Comparison of ENCODE assay signal across 9 mouse cellular contexts in genomic region chr2:70562011-70562491, GRCm38 (mm10). TPM values are rescaled to one million over a fixed set of nuclear protein-coding genes. Genes with fewer than 3 reads are reported as not detected.
DNase-seq lines count a peak whose midpoint lies in the region; ATAC-seq and TF ChIP-seq lines count a peak whose summit lies in the region.
"Had no signal": no experiment of that assay in that cellular context is flagged by ENCODE, and none has a peak within 500 bp of the region (broad histone marks: within the 10 kb centered on the region; RNA-seq: fewer than 3 reads in every experiment).

No protein-coding gene starts in this region.

- no peak overlapping the region for H3K27ac ChIP-seq in kidney, embryonic 16.5 days (ENCODE audit: low read length)
- H3K27ac ChIP-seq in kidney, adult 2 months (ENCODE audit: insufficient read depth, low read depth, low read length): no peak overlapping the region
- H3K27ac ChIP-seq in forebrain, postnatal 0 days (ENCODE audit: low read depth, low read length): peak overlapping the region; percentile 93
- H3K27ac ChIP-seq in midbrain, embryonic 15.5 days: peak overlapping the region; percentile 91

- no peak overlapping the region for H3K9ac ChIP-seq in kidney, embryonic 16.5 days (replicated peaks; ENCODE audit: low read length)
- peak overlapping the region; percentile 74 for H3K9ac ChIP-seq in forebrain, postnatal 0 days
- peak overlapping the region; percentile 59 for H3K9ac ChIP-seq in midbrain, embryonic 15.5 days

- 0% methylated on average over 39 of the region's 42 CpGs for WGBS in kidney, embryonic 16.5 days
- 1% methylated on average over 42 of the region's 42 CpGs for WGBS in kidney, adult 2 months
- WGBS in forebrain, postnatal 0 days: under 1% methylated on average over 42 of the region's 42 CpGs
- 3% methylated on average over 41 of the region's 42 CpGs for WGBS in midbrain, embryonic 15.5 days

- H3K4me2 ChIP-seq in kidney, embryonic 16.5 days (replicated peaks; ENCODE audit: low read depth, low read length): peak overlapping the region; percentile 53
- H3K4me2 ChIP-seq in forebrain, postnatal 0 days (ENCODE audit: low read depth): peak overlapping the region; percentile 60
- peak overlapping the region; percentile 55 for H3K4me2 ChIP-seq in midbrain, embryonic 15.5 days

- DNase-seq in kidney, adult 2 months: no peak
- DNase-seq in adrenal gland, postnatal 36 days: peak; percentile 35 to 48
- DNase-seq in forebrain, postnatal 0 days: peak; percentile 56
- no peak for DNase-seq in adipocyte (ENCODE audit: low spot score)
- DNase-seq in layer of hippocampus, adult 9-11 months: no peak
- no peak for DNase-seq in gastrocnemius, postnatal 36 days

- H3K4me1 ChIP-seq in kidney, embryonic 16.5 days (ENCODE audit: insufficient read depth, low read length): peaks cover 52% of the 10 kb centered on the region
- H3K4me1 ChIP-seq in kidney, adult 2 months (ENCODE audit: control insufficient read depth, insufficient read depth, low read length): no peaks in the 10 kb centered on the region
- H3K4me1 ChIP-seq in forebrain, postnatal 0 days (ENCODE audit: insufficient read depth): no peaks in the 10 kb centered on the region; the same call in 1 of the 2 replicates
- H3K4me1 ChIP-seq in midbrain, embryonic 15.5 days: peaks cover 31% of the 10 kb centered on the region

- no peak for TF ChIP-seq POLR2A in kidney, adult 2 months (IDR thresholded peaks at IDR 0.05; ENCODE audit: low read depth, low read length)

- H3K9me3 ChIP-seq in kidney, embryonic 16.5 days (ENCODE audit: low read length): no peaks in the 10 kb centered on the region
- no peaks in the 10 kb centered on the region for H3K9me3 ChIP-seq in forebrain, postnatal 0 days (ENCODE audit: low read length)
- no peaks in the 10 kb centered on the region for H3K9me3 ChIP-seq in midbrain, embryonic 15.5 days

- H3K36me3 ChIP-seq in kidney, embryonic 16.5 days (ENCODE audit: insufficient read depth, low read length): no peaks in the 10 kb centered on the region
- no peaks in the 10 kb centered on the region for H3K36me3 ChIP-seq in kidney, adult 2 months (ENCODE audit: control insufficient read depth, insufficient read depth, low read length)
- H3K36me3 ChIP-seq in forebrain, postnatal 0 days (ENCODE audit: insufficient read depth): no peaks in the 10 kb centered on the region
- H3K36me3 ChIP-seq in midbrain, embryonic 15.5 days (replicated peaks): no peaks in the 10 kb centered on the region

- ATAC-seq in kidney, embryonic 16.5 days (ENCODE audit: low FRiP score, low TSS enrichment): peak; percentile 25; the same call in 1 of the 2 replicates
- peak; percentile 14 for ATAC-seq in forebrain, postnatal 0 days
- ATAC-seq in midbrain, embryonic 15.5 days (replicated peaks): peak; percentile 28

- intact Hi-C loops in gastrocnemius, postnatal 36 days (cut with DNase I): no loop called here

- no peak for TF ChIP-seq CTCF in kidney, adult 2 months (conservative IDR thresholded peaks at IDR 0.05; ENCODE audit: insufficient read depth, insufficient read length, low read depth, low read length)
- no peak for TF ChIP-seq CTCF in forebrain, postnatal 0 days (IDR thresholded peaks at IDR 0.05; ENCODE audit: low read depth)

- peaks cover 84% of the 10 kb centered on the region for H3K27me3 ChIP-seq in kidney, embryonic 16.5 days (ENCODE audit: insufficient read depth, low read length)
- peaks cover 8% of the 10 kb centered on the region; the same call in 1 of the 2 replicates for H3K27me3 ChIP-seq in kidney, adult 2 months (replicated peaks; ENCODE audit: control insufficient read depth, insufficient read depth, low read length)
- H3K27me3 ChIP-seq in forebrain, postnatal 0 days (ENCODE audit: insufficient read depth, low read length): peaks cover 30% of the 10 kb centered on the region
- H3K27me3 ChIP-seq in midbrain, embryonic 15.5 days (replicated peaks): peaks cover 36% of the 10 kb centered on the region

- peak overlapping the region; percentile 38 for H3K4me3 ChIP-seq in kidney, embryonic 16.5 days (ENCODE audit: low read length)
- H3K4me3 ChIP-seq in kidney, adult 2 months (ENCODE audit: insufficient read depth, low read depth, low read length): no peak overlapping the region
- peak overlapping the region; percentile 54 for H3K4me3 ChIP-seq in forebrain, postnatal 0 days (ENCODE audit: low read depth, low read length)
- H3K4me3 ChIP-seq in midbrain, embryonic 15.5 days: peak overlapping the region; percentile 49

RNA-seq across cellular contexts. Expression of gene Gad1, which starts 9.2 kb away (rescaled TPM):
- polyA plus RNA-seq in kidney, embryonic 16.5 days (2015; fragmentation: Nextera tagmentation; extraction: Ambion mirVana): 0.11 and 0.28 TPM in 2 replicates
- 0.31 and 1.5 TPM in 2 replicates for polyA plus RNA-seq in kidney, adult 2 months (2012; rRNA removed)
- 1 to 10 TPM; 3.0 to 3.5 TPM for total RNA-seq in adrenal gland, postnatal 36 days (2021)
- total RNA-seq in forebrain, postnatal 0 days (2014; rRNA removed): 94.7 and 135 TPM in 2 replicates
- polyA plus RNA-seq in forebrain, postnatal 0 days (2015; fragmentation: Nextera tagmentation; extraction: Ambion mirVana): 89.5 and 122 TPM in 2 replicates
- 112 and 128 TPM in 2 replicates for polyA plus RNA-seq in midbrain, embryonic 15.5 days (2015; fragmentation: Nextera tagmentation; extraction: Ambion mirVana)
- 1 to 10 TPM; 1.1 to 1.6 TPM for total RNA-seq in gastrocnemius, postnatal 36 days (2021)
- total RNA-seq: liver, adult 2 months had no signal
- polyA plus RNA-seq: liver, adult 2 months had no signal

RNA-seq across cellular contexts. Expression of gene Erich2, which starts 53.4 kb away (rescaled TPM):
- 2.6 and 2.7 TPM in 2 replicates for polyA plus RNA-seq in kidney, embryonic 16.5 days (2015; fragmentation: Nextera tagmentation; extraction: Ambion mirVana)
- 2.2 and 2.7 TPM in 2 replicates for polyA plus RNA-seq in kidney, adult 2 months (2012; rRNA removed)
- total RNA-seq in adrenal gland, postnatal 36 days (2021): under 1 TPM in 1 of 2 experiments, not detected in 1; 0.26 TPM
- 0.81 and 1.4 TPM in 2 replicates for total RNA-seq in forebrain, postnatal 0 days (2014; rRNA removed)
- polyA plus RNA-seq in forebrain, postnatal 0 days (2015; fragmentation: Nextera tagmentation; extraction: Ambion mirVana): 1.8 and 3.8 TPM in 2 replicates
- polyA plus RNA-seq in midbrain, embryonic 15.5 days (2015; fragmentation: Nextera tagmentation; extraction: Ambion mirVana): 2.8 TPM in 2 replicates
- not detected for total RNA-seq in gastrocnemius, postnatal 36 days (2021)
- total RNA-seq: liver, adult 2 months had no signal
- polyA plus RNA-seq: liver, adult 2 months had no signal

Comparison
In these comparisons a context has a peak if more than half of its experiments do, and no peak if none do; other contexts are left out.
1. H3K27ac ChIP-seq: peak in forebrain, postnatal 0 days (single experiment) and midbrain, embryonic 15.5 days (single experiment); none in kidney, embryonic 16.5 days (single experiment) and kidney, adult 2 months (single experiment).
2. DNase-seq: peak in adrenal gland, postnatal 36 days (2 of 2) and forebrain, postnatal 0 days (single experiment); none in kidney, adult 2 months (single experiment), adipocyte (single experiment), layer of hippocampus, adult 9-11 months (single experiment) and gastrocnemius, postnatal 36 days (0 of 2).
3. RNA of gene Gad1, which starts 9.2 kb away (polyA plus RNA-seq): 112 to 128 TPM in midbrain, embryonic 15.5 days and 89.5 to 122 TPM in forebrain, postnatal 0 days; 0.31 to 1.5 TPM in kidney, adult 2 months and 0.11 to 0.28 TPM in kidney, embryonic 16.5 days; every median in the first group is over 10 times any median in the second.
4. Peak in every context shown above with its lines, with median percentiles within 50 percentile points of each other: ATAC-seq and H3K4me2 ChIP-seq.